Mouse (Mus musculus): Measurements from ENCODE around the gene Slc25a24. TPM values are rescaled to one million over a fixed set of nuclear protein-coding genes. Genes with fewer than 3 reads are reported as not detected.

Gene Slc25a24
- polyA plus RNA-seq (2017; shearing (Covaris generic)) = 27.2 TPM

DNA sequence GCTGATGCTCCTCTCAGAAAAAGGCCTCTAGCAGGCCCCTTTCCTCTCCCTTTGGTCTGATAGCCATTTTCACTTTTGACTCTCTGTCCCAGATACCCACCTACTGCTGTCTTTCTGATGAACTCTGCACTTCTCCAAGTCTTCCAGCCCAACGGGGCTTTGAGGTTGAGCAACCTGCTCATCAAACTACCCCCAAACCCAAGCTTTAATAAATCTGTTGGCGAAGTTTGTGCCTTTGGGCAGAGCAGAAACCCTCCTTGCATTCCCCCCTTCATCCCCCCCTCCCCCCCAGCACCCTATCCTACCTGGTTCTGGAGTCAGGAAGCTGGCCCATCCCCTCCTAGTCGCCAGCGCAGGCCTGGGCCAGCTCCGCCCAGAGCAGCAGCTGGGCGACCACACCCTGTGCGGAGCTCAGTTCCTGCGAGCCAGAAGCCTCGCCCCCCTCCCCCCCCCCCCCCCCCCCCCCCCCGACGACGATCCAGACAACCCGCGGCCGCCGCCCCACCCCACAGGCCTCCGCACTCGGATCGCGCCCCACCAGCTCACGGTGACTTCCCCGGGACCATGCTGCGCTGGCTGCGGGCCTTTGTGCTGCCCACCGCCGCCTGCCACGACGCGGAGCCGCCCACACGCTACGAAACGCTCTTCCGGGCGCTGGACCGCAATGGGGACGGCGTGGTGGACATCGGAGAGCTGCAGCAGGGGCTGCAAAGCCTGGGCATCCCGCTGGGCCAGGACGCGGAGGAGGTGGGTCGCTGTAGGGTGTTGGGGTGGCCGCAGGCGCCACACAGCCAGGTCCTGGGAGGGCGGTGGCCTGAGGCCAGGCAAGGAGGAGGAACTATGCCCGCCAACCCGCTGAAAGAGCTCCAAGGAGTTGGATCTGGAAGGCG, at the start of gene Slc25a24:
Gene Slc25a24, plus strand, starts transcription at position 509 of the 890 bp plus-strand sequence.

DNA sequence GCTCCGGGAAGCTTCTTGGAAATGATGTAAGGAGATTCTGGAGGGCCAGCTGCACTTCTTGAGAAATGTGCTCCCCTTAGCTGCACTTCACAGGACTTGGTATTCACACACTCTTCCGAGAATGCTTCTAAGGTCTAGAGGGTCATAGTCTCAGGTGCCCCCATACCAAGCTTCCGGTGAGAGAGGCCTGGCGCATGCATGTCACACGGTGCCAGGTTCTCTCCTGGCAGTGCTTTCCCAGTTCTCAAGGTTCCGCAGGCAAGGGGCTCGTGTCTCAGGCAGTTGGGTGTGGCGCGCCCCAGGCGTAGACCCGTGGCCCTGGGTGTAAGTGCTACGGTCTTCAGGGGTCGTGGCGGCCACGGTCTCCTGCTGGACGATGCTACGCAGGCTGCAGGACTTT, 42.8 kb upstream of the Slc25a24 start, which contains the start of gene Slc25a54:
Gene Slc25a54, plus strand, starts transcription at position 301 of the 400 bp plus-strand sequence.

Other genes starting within 250 kb of the Slc25a24 start
- gene Fndc7, start 233.1 kb upstream of the Slc25a24 start, polyA plus RNA-seq (2017; shearing (Covaris generic)) = 1.2 TPM
- gene Prpf38b, start 211.4 kb upstream of the Slc25a24 start, polyA plus RNA-seq (2017; shearing (Covaris generic)) = 179 TPM
- not detected for gene Henmt1, start 183.3 kb upstream of the Slc25a24 start, polyA plus RNA-seq (2017; shearing (Covaris generic))
- not detected for gene Gm9857, start 182.7 kb upstream of the Slc25a24 start, polyA plus RNA-seq (2017; shearing (Covaris generic))
- gene Fam102b, start 95.5 kb upstream of the Slc25a24 start, polyA plus RNA-seq (2017; shearing (Covaris generic)) = 6.8 TPM
- gene Slc25a54, start 42.7 kb upstream of the Slc25a24 start, polyA plus RNA-seq (2017; shearing (Covaris generic)) = not detected
- 29.0 TPM for gene Vav3, start 217.5 kb downstream of the Slc25a24 start, polyA plus RNA-seq (2017; shearing (Covaris generic))